Mouse (Mus musculus) heart, adult 2 months (tissue): ENCODE measurements around the gene Asf1b. TPM values are rescaled to one million over a fixed set of nuclear protein-coding genes. Genes with fewer than 3 reads are reported as not detected.

Experiments used
- DNase-seq, 2 experiments: peaks; one replicate each; pipeline ENCODE4 v3.0.0; 2021
- H3K27ac ChIP-seq: fragments of 200-600 bp; 2 replicates; pipeline ENCODE4 v1.8.1; 2022
- H3K27me3 ChIP-seq: fragments of 200-500 bp; 2 replicates; pipeline ENCODE4 v1.6.1; 2012; ENCODE audit warnings: mild to moderate bottlenecking, low read length, inconsistent platforms, mixed read lengths; ENCODE audit not compliant: control insufficient read depth, insufficient read depth
- H3K36me3 ChIP-seq: fragments of 200-500 bp; 2 replicates; pipeline ENCODE4 v1.6.1; 2012; ENCODE audit warnings: low read length, inconsistent platforms; ENCODE audit not compliant: control insufficient read depth, insufficient read depth
- H3K4me1 ChIP-seq: fragments of 200-500 bp; 2 replicates; pipeline ENCODE4 v1.6.1; 2011; ENCODE audit warnings: low read length; ENCODE audit not compliant: control insufficient read depth, insufficient read depth
- H3K4me3 ChIP-seq: fragments of 200-600 bp; 2 replicates; pipeline ENCODE4 v1.8.1; 2022
- H3K79me2 ChIP-seq: fragments of 200-500 bp; replicated peaks from 2 replicates; pipeline ENCODE4 v1.6.1; 2012; ENCODE audit warnings: mild to moderate bottlenecking, inconsistent platforms, low read length, moderate library complexity, mixed read lengths; ENCODE audit not compliant: control insufficient read depth, insufficient read depth
- H3K9ac ChIP-seq: fragments of 200-500 bp; 2 replicates; pipeline ENCODE4 v1.6.1; 2012; ENCODE audit warnings: low read depth, mild to moderate bottlenecking, control low read depth, inconsistent platforms, low read length, mixed read lengths
- CTCF ChIP-seq: fragments of 200-600 bp; IDR thresholded peaks from 2 replicates; pipeline ENCODE4 v1.8.1; 2022; ENCODE audit warnings: antibody characterized with exemption, mild to moderate bottlenecking, moderate library complexity
- EP300 ChIP-seq: fragments of 200-500 bp; IDR thresholded peaks from 2 replicates; pipeline ENCODE4 v1.6.1; 2011; ENCODE audit warnings: low read depth, low read length, control low read depth; ENCODE audit not compliant: insufficient read depth
- POLR2A ChIP-seq: fragments of 200-500 bp; IDR thresholded peaks from 2 replicates; pipeline ENCODE4 v1.6.1; 2011; ENCODE audit warnings: mild to moderate bottlenecking, low read depth, low read length, control low read depth; ENCODE audit not compliant: insufficient read depth
- WGBS: fragments of 180-500 bp; shearing (Covaris S2); methylation state at CpG from one replicate; pipeline ENCODE4 v1.1.7; 2018; 5-methylcytosine and 5-hydroxymethylcytosine counted together
- intact Hi-C: fragments of 180-260 bp; cut with DNase I; formaldehyde crosslinking; loops from one replicate; pipeline ENCODE4 v1.15.1; 2025
- polyA plus RNA-seq: library from polyadenylated mRNA; depleted of rRNA; stranded (reverse); fragments of >200 nt; gene quantifications from 2 replicates; pipeline ENCODE4 v1.2.3, GENCODE M21; 2012
- total RNA-seq, 2 experiments: library from RNA; stranded (reverse); gene quantifications; 2 replicates each; pipeline ENCODE4 v1.2.3; 2021

The Asf1b gene
- total and polyA plus RNA-seq, 3 experiments: 1.7 to 2.2 (median 1.8) TPM

- peak in 1 of 2 experiments; percentile 15 for DNase-seq
- Histone ChIP-seq H3K4me1 (no peaks in the 10 kb centered on the region), H3K9ac (no peak overlapping the region), H3K79me2 (no peaks in the 10 kb centered on the region), H3K4me3 (no peak overlapping the region), H3K27ac (no peak overlapping the region), H3K36me3 (no peaks in the 10 kb centered on the region), H3K27me3 (no peaks in the 10 kb centered on the region)
- TF ChIP-seq EP300: no peak
- intact Hi-C loops: no loop called here
- 84% methylated on average over 5 of the region's 5 CpGs for WGBS
These were observed 21.1 kb upstream of the Asf1b start for GRCm38 (mm10) chr8:83934222-83934621.

GRCm38 (mm10) chr8:83934994-83935393 is 20.3 kb upstream of the Asf1b start:
- no peaks in the 10 kb centered on the region for H3K79me2 ChIP-seq
- no peak for DNase-seq
- H3K4me3 ChIP-seq: no peak overlapping the region
- H3K27me3 ChIP-seq: no peaks in the 10 kb centered on the region
- intact Hi-C loops: no loop called here
- 92% methylated on average over 2 of the region's 2 CpGs for WGBS
- no peaks in the 10 kb centered on the region for H3K36me3 ChIP-seq
- TF ChIP-seq POLR2A (no peak), EP300 (no peak), CTCF (no peak)
- no peak overlapping the region for H3K27ac ChIP-seq
- H3K9ac ChIP-seq: no peak overlapping the region
- H3K4me1 ChIP-seq: no peaks in the 10 kb centered on the region

GRCm38 (mm10) chr8:83935435-83935834 is 19.9 kb upstream of the Asf1b start:
- no peak overlapping the region for H3K4me3 ChIP-seq
- no peaks in the 10 kb centered on the region for H3K36me3 ChIP-seq
- TF ChIP-seq POLR2A (no peak), CTCF (no peak), EP300 (no peak)
- H3K27ac ChIP-seq: no peak overlapping the region
- H3K4me1 ChIP-seq: no peaks in the 10 kb centered on the region
- DNase-seq: peak in 1 of 2 experiments; percentile 11
- WGBS: 90% methylated on average over 8 of the region's 8 CpGs
- H3K79me2 ChIP-seq: no peaks in the 10 kb centered on the region
- intact Hi-C loops: no loop called here
- H3K27me3 ChIP-seq: no peaks in the 10 kb centered on the region
- no peak overlapping the region for H3K9ac ChIP-seq

DNA sequence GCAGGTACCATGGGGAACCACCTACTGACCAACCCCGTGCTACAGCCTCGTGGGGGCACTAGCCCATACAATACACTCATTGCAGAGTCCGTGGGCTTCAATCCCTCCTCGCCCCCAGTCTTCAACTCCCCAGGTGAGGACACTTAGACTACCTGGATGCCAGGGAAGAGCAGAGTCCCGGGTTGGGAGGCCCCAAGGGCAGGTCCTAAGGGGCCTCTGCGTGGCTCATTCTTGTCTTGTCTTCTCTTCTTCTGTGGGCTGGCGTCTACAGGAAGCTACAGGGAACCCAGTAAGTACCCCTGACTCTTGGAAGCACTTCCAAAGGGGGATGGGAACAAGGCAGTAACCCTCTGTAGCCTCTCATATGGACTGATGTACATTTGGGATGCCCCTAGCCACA is 17.7 kb upstream of the Asf1b start:
- Histone ChIP-seq H3K27me3 (no peaks in the 10 kb centered on the region), H3K27ac (no peak overlapping the region), H3K79me2 (no peaks in the 10 kb centered on the region), H3K36me3 (no peaks in the 10 kb centered on the region), H3K4me1 (no peaks in the 10 kb centered on the region), H3K4me3 (no peak overlapping the region), H3K9ac (no peak overlapping the region)
- no peak for DNase-seq
- 93% methylated on average over 7 of the region's 7 CpGs for WGBS
- no peak for TF ChIP-seq POLR2A
- no peak for TF ChIP-seq EP300
- TF ChIP-seq CTCF: no peak
- intact Hi-C loops: no loop called here

- Histone ChIP-seq H3K27me3 (no peaks in the 10 kb centered on the region), H3K9ac (no peak overlapping the region), H3K27ac (no peak overlapping the region), H3K36me3 (no peaks in the 10 kb centered on the region), H3K4me1 (no peaks in the 10 kb centered on the region), H3K4me3 (no peak overlapping the region), H3K79me2 (no peaks in the 10 kb centered on the region)
- WGBS: 94% methylated on average over 15 of the region's 15 CpGs
- no peak for TF ChIP-seq EP300
- no peak for TF ChIP-seq CTCF
- TF ChIP-seq POLR2A: no peak
- peak in 1 of 2 experiments; percentile 15 for DNase-seq
- intact Hi-C loops: no loop called here
These were observed 17.0 kb upstream of the Asf1b start for GRCm38 (mm10) chr8:83938330-83938729.

DNA sequence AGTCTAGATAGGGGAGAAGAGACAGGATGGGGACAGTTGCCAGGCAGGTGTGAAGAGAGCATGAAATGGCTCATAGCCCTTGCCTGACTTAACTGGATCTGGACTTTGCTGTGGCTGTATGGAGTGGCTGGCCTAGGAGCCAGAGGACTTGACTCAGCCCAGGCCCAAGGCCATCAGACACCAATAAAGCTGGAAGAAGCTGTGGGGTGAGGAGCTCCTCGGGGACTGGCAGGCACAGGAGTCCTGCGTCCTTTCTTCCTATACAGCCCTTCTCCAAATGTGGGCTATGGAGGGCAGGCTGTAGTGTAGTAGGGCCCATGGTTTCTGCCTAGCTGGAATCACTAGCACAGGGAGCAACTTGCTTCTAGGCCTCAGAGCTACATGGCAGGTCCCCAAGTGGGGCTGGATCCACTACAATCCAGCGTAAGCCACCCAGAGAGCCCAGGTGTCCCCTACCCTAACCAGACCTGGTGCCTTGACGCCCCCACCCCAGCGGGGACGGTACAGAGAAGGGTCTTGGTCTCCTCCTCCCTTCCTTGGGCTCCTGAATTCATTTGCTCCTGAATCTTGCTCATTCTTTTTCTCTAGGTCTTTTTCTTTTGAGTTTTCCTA is 14.1 kb upstream of the Asf1b start:
- H3K27me3 ChIP-seq: no peaks in the 10 kb centered on the region
- no peak overlapping the region for H3K27ac ChIP-seq
- 84% methylated on average over 6 of the region's 6 CpGs for WGBS
- intact Hi-C loops: no loop called here
- DNase-seq: no peak
- no peaks in the 10 kb centered on the region for H3K36me3 ChIP-seq
- H3K4me3 ChIP-seq: no peak overlapping the region
- no peaks in the 10 kb centered on the region for H3K79me2 ChIP-seq
- H3K9ac ChIP-seq: no peak overlapping the region
- TF ChIP-seq POLR2A (no peak), CTCF (no peak), EP300 (no peak)
- H3K4me1 ChIP-seq: no peaks in the 10 kb centered on the region
